Mouse (Mus musculus) CD4-positive, CD25-positive, alpha-beta regulatory T cell, adult 2 months (primary cell): ENCODE results near the gene Ttll3.
A peak's percentile ranks its signal among the peaks of the same experiment; 100 is the strongest.

ENCODE experiments used
- DNase-seq: peaks from one replicate; pipeline ENCODE4 v3.0.0-alpha.2; 2012; ENCODE audit warnings: low read depth, low spot score

Gene Ttll3

DNA sequence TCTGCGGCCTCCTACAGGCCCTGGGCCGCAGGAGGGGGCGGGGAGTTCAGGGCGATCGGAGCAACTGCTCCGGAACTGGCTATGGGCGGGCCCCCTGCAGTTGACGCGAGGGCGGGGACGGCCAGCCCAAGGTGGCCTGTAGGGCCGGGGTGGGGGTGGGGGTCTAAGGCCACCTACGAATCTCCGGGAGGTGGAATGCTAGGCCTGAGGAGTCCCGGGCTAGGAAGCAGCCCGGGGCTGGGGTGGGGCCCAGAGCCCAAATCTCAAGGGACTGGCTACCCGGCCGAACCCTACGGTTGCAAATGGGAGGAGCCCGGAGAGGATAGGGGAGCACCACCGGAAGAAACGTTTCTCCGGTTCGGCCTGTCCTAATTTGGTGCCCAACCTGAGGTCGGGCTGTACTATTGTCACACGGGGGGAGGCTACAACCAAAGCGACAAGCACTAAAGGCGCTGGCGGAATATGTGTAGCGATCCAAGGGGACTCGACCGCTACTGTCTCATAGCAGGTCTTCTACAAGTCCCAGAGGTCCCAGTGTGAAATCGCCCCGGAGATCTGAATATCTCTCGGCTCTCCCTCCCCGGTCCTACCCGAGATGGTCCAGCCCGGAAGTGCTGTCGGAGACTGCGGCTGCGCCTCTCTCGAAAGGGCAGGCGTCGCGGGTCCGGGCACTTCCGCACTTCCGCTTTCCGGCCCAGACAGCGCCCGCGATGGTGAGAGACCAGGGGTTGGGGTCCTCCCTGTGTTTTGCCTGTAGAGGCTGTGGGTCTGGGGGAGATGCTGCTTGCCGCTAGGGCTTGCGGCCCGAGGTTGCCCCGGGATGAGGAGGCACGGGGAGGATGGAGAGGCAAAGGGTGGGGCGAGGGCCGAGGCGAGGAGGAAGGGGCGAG, 11.3 kb upstream of the Ttll3 start, which contains the start of the genes Tada3 and Arpc4:
Gene Tada3, minus strand, starts transcription at position 388 of the 890 bp plus-strand sequence.
Gene Arpc4, plus strand, starts transcription at position 620 of the 890 bp plus-strand sequence.
- peak; percentile 93 for DNase-seq

DNA sequence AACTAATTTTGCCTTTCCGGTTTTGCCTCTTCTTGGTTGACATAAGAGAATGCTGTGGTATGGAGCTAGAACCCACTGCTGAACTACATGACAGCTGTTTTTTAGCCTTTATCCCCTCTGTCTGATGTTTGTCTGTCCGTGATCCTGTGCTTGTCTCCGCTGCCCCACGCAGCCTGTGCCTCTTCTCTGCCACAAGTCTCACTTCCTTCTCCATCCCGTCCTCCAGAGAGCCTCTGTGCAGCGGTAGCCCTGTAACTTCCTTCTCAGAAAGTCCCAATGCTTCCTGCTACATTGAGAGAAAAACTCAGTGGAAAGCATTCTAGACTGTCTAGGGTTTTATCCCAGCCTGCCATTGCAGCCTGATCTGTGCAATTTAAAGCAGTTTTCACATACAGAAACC, 9.8 kb upstream of the Ttll3 start:
- peak; percentile 18 for DNase-seq

DNA sequence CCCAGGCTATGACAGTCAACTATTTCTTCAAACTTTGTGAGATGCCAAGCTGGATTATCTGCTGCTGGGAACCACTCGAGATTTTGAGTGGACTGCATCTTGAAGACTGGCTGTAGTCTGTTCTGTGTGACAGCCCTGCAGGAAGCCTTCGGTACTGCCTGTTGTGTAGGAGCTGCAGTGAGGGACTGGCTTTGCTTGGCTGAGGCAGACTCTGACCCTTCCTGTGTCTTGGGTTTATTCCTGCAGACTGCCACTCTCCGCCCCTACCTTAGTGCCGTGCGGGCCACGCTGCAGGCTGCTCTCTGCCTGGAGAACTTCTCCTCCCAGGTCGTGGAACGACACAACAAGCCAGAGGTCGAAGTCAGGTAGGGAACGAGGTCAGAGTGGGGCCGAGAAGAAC, 8.6 kb upstream of the Ttll3 start:
- peak; percentile 25 for DNase-seq

DNA sequence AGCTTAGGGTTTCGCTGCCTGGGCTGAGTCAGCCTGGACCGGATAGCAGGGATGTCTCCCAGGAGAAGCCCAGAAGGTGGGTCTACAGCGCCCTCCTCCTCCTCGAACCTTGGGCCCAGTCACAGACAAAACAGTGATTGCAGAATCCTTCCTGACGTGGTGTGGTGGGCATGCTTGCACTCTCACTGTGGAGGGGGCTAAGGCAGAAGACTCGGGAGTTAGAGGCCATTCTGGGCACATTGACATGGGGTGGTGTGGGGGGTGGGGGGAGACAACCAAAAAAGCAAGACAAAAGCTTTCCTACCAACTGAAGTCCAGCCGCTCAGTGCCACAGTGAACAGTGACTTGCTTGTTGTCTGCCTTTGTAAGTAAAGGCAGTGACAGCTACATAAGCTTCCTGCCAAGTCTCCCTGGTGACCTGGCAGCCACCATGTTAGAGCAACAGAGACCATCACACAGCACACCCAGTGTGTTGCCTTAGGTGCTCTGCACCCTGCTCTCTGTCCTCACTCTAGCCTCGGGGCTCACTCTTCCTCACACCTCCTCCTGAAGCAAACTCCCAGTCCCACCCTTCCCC, 4.6 kb upstream of the Ttll3 start:
- DNase-seq = no peak

DNA sequence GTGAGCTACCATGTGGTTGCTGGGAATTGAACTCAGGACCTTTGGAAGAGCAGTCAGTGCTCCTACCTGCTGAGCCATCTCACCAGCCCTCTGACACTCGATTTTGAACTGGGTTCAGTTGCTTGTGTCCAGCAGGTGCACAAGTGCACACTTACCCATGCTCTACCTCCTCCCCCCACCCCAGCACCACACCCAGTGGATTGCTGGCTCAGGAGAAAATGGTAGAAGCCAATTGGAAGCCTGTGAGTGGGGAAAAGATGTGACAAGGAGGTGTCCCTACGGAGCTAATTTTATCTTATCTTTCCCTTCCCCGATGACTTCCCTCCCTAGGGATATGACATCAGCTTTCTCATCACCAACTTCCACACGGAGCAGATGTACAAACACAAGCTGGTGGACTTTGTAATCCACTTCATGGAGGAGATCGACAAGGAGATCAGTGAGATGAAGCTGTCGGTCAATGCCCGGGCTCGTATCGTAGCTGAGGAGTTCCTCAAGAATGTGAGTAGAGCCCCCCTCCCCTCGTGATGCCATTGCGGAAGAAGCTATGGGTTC, 3.8 kb upstream of the Ttll3 start:
- no peak for DNase-seq

DNA sequence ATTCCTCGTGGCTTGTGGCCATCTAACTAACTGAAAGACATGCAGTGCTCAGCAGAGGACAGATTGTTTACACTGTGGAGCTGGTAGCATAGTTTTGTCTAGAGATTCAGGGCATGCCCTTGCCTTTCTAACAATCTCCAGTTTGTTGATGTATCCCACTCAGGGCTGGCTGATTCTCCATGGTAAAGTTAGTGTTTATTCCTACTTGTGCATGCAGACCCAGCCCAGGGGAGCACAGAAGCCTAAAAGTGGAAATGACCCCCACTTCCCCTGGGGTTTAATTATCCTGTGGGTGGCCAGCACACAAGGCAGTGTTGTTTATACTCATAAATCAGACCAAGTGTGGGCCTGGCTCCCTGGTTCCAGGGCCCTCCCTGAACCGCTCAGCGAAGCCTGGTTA, 3.0 kb upstream of the Ttll3 start:
- DNase-seq = no peak

DNA sequence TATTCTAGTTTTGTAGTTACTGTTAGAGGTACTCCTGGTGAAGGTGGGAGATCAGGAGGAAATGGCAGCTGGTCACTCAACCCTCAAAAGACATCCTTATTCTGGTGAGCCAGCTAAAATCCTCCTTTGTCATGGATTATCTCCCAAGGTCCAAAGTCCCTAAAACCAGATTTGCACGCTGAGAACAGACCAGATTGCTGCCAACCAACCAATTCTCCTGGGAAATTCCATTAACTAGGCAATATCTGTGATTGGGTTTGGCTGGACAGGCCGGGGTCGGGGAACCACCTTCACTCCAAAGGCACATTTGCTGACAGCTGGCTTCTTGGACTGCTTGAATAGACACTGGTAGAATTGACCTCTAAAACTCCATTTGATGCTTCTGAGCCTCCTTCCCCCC, 1.7 kb downstream of the Ttll3 start:
- DNase-seq = no peak

DNA sequence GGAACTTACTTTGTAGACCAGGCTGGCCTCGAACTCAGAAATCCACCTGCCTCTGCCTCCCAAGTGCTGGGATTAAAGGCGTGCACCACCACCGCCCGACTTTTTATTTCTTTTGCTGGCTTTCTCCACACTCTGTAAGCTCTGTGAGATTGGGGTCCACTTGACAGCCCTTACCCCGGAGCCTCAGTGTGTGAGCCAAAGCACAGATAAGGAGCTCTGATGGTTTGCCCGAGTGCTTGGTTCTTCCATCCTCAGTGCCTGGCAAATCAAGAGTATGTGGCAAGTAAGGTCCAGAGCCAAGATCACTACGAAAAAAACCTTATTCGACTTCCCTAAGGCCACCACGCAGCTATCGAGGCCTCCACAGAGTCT, 2.9 kb downstream of the Ttll3 start:
- no peak for DNase-seq

DNA sequence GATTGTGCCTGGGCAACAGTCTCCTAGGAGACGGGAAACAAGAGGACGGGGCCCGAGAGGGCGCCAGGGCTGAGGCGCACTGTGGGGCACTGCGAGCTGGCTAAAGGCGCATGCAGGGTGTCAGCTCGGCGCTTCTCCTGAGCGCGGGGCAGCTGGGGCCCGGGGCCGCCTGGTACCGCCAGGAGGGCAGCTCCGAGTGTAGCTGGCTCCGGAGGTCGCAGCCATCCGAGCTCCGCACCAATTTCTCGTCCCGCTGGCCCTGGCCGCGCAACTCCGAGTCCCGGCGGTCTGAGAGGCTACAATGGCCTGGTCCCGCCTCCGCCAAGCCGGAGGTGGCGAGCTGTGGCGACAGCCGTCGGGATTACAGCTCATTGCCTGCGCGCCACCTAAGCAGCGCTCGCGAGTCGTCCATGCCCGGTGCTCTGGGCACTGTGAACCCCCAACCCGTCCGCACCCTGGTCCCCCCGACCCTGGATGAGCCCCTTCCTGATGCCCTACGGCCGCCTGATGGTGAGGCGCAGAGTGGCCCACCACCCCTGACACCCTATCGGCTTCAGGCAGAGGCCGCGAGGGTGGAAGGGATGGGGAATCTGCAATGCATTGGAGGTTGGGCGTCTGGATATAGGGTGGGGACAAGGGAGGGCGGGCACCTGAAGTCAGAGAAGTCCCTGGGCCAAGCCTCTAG, 3.5 kb downstream of the Ttll3 start:
- DNase-seq = no peak

DNA sequence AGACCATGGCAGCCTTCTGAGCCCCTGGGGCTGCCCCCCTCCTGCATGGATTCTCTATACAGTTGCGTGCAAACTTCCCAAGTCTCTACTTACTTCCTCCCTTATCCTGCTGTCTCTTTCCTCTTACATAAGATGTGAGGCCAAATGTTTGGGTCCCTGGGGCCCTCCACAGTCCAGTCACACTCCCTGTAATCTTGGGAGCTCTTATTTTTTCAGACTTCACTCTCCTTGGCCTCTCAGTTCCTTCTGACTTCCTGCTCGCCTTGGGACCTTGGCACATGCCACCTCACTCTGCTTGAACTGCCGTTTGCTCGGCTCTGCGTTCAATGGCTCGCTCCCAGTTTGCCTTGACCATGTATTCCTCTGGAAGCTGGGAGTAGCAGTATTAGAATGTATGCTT, 4.9 kb downstream of the Ttll3 start:
- no peak for DNase-seq

DNA sequence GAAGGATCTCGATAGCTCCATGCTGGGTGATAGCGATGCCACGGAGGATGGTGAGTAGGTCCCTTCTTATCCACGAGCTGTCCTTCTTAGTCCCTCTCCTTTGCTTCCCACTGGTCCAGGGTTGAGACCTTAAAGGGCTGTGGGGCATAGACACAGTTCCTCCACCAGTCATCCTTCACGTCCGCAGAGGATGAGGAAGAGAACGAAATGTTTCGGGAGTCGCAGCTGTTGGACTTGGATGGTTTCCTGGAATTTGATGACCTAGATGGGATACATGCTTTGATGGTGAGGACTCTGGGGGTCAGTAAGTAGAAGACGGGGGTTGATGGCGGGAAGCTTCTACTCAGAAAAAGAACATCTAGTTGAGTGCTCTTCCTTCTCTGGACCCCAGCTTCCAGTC, 5.8 kb downstream of the Ttll3 start:
- no peak for DNase-seq

DNA sequence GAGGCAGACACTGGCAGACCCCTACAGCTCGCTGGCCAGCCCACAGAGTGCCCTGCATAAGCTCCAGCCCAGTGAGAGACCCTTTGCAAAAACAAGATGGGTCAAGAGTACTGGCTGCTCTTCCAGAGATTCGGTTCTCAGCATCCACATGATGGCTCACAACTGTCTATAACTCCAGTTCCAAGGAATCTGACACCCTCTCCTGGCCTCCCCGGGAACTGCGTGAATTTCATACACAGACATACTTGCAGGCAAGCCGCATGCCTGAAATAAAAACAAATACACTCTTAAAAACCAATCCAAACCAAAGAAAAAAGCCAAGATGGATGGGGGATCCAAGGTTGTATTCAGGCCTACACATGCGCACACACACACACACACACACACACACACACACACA, 6.4 kb downstream of the Ttll3 start:
- DNase-seq = no peak

DNA sequence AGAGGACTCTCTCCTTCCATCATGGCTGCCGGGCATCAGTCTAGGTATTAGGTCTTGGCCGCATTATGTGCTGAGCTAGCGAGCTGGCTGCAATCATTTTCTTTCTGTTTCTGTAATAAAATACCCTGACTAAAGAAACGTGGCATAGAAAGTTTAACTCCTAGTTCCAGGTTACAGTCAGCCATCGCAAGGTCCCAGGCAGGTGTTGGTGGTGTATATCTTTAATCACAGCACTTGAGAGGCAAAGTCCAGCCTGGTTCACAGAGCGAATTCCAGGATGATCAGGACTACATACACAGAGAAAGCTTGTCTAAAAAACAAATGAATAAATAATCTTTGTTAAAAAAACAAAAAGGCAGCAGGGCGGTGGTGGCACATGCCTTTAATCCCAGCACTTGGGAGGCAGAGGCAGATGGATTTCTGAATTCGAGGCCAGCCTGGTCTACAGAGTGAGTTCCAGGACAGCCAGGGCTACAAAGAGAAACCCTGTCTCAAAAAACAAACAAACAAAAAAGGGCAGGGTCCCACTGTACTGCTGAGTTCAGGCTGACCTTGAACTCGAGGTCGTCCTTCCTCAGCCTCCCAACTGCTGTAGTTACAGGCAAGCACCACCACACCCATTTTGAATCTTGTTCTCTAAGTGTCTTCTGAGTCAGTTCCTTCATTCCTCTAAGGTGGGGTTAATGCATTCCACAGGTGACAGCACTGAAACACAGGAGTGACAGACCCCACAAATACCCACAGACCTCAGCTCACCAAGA, 7.4 kb downstream of the Ttll3 start:
- no peak for DNase-seq

DNA sequence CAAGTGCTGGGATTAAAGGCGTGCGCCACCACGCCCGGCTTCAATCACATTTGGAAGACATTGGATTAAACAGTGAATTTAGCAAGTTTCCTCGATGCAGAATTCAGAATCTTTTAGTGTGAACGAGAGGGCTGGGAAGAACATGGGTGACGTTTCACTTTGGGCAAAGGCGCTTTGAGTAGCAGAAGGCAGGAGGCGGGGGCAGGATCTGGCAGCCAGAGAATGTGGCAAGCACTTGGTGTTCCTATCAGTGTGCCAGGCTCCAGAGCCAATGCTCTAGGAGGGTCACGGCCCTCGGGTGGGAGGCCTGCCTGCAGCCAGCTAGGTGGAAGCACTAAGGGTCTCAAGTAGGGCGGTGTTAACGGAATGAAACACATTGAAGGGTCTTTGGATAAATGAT, 13.0 kb downstream of the Ttll3 start:
- DNase-seq = no peak

DNA sequence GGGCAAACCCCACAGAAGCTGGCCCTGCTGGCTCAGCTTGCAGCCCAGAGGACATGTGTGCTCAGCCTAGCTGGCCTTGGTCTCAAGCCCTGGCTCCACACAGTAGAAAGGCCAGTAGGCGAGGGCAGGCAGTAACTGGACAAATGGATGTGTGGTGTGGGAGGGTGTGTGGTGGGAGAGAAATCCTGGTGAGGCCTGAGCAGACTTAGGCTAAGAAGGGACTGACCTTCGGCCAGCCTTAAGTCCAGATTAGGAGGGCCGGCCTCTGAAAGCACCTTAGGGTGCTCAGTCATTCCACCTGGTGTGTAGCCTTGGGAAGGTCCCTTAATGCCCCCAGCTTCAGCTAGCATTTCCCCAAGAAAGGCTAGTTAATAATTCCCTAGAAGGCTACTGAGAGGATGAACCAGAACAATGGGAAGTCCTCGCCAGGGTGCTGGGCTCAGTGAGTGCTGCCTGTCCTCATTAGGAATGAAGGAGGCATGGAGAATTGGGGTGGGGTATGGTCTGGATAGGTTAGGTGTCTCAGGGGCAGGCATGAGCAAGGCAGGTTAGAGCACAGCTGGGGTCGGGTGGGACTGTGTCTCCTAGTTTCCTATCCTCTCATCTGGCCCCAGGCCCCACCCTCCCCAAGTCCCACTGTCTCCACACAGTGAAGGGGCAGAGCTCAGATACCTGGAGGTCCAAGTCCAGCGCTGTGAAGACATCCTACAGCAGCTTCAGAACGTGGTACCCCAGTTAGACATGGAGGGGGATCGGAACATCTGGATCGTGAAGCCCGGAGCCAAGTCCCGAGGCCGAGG, 15.8 kb downstream of the Ttll3 start:
- no peak for DNase-seq

DNA sequence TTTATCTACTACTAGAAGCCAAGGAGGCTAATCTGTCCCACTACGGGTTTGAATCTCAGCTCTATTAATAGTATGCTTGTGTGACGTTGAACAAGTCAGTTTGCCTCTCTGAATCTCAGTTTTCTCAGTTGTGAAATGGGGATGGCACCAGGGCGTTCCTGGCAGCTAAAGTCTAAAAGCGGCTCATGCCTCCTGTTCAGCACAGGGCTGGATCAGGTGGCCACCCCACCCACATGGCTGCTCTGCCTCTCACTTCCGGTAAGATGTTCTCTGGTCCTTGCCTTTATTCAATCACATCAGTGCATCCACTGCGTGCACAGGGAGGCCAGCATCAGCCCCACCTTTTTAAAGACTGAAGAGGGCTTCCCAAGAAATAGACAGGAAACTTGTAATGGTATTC, 16.4 kb downstream of the Ttll3 start:
- no peak for DNase-seq

DNA sequence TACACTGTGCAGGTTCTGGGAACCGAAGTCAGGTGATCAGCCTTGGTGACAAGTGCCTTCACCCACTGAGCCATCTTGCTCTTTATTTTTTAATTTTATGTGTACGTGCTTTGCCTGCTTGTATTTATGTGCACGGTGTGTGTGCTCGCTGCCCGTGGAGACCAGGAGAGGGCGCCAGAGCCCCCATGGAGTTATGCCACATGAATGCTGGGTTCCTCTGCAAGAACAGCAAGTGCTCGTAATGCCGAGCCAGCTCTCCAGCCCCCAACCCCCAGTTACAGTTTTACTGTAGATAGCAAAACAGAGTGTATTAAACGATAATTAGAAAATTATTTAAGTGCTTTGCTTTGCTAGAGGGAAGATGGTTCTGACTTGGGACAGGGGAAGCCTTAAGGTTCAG, 17.6 kb downstream of the Ttll3 start:
- peak; percentile 31 for DNase-seq

DNA sequence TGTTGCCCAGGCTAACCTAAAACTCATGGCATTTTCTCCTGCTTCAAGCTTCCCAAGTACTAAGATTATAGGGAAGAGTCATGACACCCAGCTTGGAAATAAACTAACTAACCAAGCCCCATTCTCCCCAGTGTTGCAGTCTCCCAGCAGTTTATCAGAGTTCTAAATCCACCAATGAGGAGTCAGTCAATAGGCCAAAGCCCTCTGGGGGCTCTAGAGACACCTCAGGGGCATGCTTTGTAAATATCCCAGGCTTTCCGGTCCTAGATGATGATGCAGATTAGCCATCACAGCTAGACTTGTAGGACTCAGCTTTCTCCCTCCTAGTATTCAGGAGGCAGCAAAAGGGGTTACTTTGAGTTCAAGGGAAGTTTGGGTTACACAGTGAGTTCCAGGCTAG, 20.9 kb downstream of the Ttll3 start:
- no peak for DNase-seq

DNA sequence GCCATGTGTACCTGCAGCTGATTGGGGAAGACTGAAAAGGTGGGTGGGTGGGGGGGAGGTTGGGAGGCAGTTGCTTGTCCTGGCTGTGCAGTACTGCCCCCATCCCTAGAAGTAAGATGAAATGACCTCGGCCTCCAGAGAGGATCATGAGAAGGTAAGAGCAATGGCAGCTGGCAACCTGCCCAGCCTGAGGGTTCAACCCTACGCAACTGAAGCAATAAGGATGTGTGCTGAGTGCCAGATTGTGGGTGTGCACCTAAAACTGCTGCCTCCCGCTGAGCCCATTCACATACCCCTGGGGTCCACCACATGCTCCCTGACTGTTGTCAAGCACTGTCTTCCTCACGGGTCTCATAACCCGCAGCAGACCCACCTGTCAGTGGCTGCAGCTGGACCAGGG, 27.4 kb downstream of the Ttll3 start:
- no peak for DNase-seq

DNA sequence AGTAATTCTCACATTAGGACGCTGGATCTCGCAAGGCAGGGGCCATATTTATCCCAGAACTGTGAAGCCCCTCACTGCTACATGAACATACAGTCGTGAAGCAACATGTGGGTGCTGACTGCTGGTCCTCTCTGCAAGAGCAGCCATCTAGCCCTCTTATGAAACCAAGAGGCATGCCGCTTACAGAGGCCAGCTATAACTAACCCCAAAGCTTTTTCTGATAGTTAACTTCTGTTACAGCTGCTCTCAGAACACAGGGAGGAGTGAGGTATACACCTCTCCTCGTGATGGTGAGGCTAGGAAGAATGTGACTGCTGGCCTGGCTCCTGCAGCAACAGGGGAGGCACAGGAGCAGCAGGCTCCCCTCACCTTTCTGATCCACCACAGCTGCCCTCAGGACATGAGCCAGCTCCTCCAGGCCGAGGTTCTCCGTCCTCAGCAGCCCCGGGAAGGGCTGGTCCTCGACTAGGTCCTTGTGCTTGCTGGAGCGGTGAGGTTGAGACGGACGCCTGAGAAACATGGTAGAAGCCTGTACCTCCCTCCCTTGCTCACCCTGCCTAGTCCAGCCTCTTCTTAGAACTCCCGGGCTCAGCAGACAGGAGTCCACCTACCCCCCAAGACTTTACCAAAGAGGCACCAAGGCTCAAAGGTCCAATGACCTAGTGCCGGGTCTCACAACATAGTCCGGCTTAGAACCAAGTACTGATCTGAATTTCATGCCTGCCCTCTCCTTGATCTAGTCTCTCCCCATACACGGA, 29.6 kb downstream of the Ttll3 start:
- no peak for DNase-seq
